Mouse (Mus musculus) adrenal gland, postnatal 36 days (tissue): ENCODE measurements around the gene Bckdhb. TPM values are rescaled to one million over a fixed set of nuclear protein-coding genes. Genes with fewer than 3 reads are reported as not detected.
"Not testable (repeated sequence)": the region's sequence is repeated elsewhere in the genome, so short reads cannot be mapped to it uniquely, and the experiment has no call there.

ENCODE experiments used
- DNase-seq, 2 experiments: peaks; one replicate each; pipeline ENCODE4 v3.0.0; 2021; ENCODE audit warnings: mixed read lengths in 1 of 2
- long read RNA-seq, 2 experiments: library from polyadenylated mRNA; stranded (forward); transcript quantifications; one replicate each; pipeline ENCODE4 v2.0.0; 2021; ENCODE audit warnings: borderline sequencing depth in 2 of 2
- total RNA-seq, 2 experiments: library from RNA; stranded (reverse); gene quantifications; 2 replicates each; pipeline ENCODE4 v1.2.3; 2021

Gene Bckdhb
- 10 to 100 TPM; 61.3 to 84.7 TPM for total RNA-seq
- long read RNA-seq, experiment 1, transcript Bckdhb-206 (11 exons, 1,477 nt) = major isoform, 79 of 118 reads
- long read RNA-seq, experiment 1, partial matches to known transcripts = 33 of 118 reads
- long read RNA-seq, experiment 1, other reads (novel, unspliced or antisense) = 6 of 118 reads
- long read RNA-seq, experiment 2, transcript Bckdhb-206 (11 exons, 1,477 nt) = major isoform, 29 of 41 reads
- long read RNA-seq, experiment 2, partial matches to known transcripts = 7 of 41 reads
- long read RNA-seq, experiment 2, other reads (novel, unspliced or antisense) = 5 of 41 reads

- peak; percentile 98 for DNase-seq
Measured at GRCm38 (mm10) chr9:83924878-83925687, at the start of gene Bckdhb. TSS of gene Bckdhb (plus strand) at chr9:83925145.

DNA sequence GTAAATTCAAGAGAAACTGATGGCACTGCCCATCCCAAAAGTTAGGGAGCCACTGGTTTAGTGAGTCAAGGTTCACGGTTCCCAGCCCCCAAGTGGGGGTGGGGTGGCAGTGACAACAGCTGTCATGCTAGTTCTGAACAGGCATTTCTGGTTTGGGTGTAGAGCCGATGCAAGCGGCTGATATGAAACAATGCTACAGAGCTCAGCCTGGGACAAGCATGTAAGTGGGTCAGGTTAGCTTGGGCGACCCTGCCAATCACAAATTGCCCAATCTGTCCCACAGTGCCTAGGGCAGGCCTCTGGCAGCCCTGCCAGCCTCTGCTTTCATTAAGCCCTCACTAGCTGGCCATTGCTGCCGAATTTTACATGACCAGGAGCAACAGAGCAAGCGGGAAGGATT is 42.8 kb upstream of the Bckdhb start:
- DNase-seq = peak; percentile 41 to 47

DNA sequence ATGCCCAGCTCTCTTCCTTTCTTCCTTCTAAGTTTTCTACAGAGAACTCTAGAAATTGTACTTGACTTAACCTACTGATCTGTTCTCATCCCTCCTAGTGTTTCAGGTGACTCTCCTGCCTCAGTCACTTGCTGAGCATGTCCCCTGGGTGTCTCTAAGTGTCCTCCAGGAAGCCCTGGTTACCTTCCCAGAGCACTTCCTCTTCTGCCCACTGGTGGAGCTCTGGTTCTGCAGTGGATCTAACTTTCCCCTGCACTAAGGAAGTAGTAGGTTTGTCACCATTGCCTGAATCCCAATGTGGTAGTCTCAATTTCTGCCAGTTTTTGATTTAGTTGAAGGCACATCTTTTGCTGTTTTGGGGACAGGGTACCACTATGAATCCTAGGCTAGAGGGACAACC is 38.8 kb upstream of the Bckdhb start:
- no peak for DNase-seq

- DNase-seq = no peak
Measured at GRCm38 (mm10) chr9:83888214-83888613, 36.7 kb upstream of the Bckdhb start.

DNA sequence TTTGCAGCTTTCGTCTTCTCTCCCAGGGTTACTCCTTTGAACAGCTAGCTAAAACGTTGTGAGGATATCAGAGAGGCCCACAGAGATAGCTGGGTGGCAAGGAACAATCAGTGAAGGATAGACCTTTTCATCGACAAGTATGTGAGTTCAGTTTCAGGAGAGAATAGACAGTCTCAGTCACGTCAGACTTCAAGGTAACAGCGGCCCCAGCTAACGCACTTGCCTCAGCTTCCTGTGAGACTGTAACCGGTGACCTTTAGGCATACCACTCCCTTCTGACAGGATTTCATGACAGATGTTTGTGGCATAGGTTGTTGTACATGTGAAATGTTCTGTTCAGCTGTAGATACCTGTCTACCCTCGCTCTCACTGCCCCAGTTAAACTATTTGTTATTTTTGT is 31.9 kb upstream of the Bckdhb start:
- no peak for DNase-seq

GRCm38 (mm10) chr9:83893767-83894330 is 31.1 kb upstream of the Bckdhb start:
- peak in 1 of 2 experiments; percentile 3 for DNase-seq

- DNase-seq = no peak
Measured at GRCm38 (mm10) chr9:83902086-83902485, 22.9 kb upstream of the Bckdhb start.

GRCm38 (mm10) chr9:83905820-83906219 is 19.1 kb upstream of the Bckdhb start:
- no peak for DNase-seq

- DNase-seq = no peak
Measured at GRCm38 (mm10) chr9:83907017-83907416, 17.9 kb upstream of the Bckdhb start.

DNA sequence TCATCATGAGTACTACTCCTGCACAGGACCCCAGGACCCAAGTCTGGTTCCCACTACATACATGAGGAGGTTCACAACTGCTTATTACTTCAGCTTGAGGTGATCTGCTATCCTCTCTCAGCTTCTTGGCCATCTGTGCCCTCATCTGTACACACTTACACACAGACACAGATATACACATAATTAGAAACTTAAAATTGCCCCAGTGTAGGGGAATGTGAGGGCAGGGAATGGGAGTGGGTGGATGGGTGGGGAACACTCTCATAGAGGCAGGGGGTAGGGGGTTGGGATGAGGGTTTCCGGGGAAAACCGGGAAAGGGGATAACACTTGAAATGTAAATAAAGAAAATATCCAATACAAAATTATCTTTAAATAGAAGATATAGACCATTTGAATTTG is 15.1 kb upstream of the Bckdhb start:
- DNase-seq = no peak

DNA sequence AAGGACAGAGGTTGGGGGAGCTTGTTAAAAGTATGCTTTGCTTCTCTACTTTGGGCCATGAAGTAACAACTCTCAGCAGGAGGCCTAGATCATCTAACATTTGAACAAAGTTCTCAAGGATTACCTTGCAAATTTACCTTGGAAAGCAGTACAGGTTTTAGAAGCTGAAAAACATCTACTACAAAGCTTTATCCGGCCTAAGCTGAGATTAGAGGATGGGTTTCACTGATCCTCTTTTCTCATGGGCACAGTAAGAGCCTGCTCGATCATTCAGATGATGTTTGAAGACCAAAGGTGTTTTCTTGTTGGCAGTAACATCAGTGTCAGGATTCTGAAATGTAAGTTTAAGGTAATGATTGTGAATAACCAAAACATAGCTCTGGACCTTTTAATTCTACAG is 14.0 kb upstream of the Bckdhb start:
- DNase-seq = no peak

GRCm38 (mm10) chr9:83922076-83922475 is 2.9 kb upstream of the Bckdhb start:
- no peak for DNase-seq

DNA sequence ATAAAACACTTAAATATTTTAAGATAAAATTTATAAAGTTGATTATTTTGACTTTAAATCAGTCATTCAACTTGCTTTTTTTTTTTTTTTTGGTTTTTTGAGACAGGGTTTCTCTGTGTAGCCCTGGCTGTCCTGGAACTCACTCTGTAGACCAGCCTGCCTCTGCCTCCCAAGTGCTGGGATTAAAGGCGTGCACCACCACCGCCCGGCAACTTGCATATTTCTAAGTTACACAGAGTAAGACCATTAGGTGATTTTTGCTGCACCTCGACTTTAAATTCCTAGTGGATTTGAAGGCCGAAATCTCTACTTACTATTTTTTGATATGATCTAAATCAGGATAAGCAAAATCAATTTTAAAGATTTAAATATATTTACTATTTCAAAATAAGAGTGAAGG is 589 bp upstream of the Bckdhb start:
- no peak for DNase-seq

GRCm38 (mm10) chr9:83925688-83926041 is 720 bp downstream of the Bckdhb start:
- DNase-seq = peak in 1 of 2 experiments; percentile 22

DNA sequence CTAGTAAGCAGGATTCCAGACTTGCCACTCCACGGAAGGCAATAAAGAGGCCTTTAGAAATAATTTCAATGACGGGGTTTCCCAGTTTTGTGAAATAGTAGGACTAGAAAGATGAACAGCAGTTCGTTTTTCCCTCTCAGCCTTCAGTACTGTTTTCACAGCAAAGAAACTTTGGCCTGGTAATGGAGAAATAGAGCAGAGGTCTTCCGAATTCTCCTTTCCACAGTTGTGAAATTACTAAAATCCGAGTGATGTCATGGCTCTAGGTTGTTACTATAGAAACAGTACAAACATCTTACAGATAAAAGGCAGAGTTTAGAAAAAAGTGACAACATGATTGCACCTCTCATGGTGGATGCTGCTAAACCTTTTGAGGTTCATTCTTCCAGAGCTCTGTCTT is 1.4 kb downstream of the Bckdhb start:
- DNase-seq = no peak

DNA sequence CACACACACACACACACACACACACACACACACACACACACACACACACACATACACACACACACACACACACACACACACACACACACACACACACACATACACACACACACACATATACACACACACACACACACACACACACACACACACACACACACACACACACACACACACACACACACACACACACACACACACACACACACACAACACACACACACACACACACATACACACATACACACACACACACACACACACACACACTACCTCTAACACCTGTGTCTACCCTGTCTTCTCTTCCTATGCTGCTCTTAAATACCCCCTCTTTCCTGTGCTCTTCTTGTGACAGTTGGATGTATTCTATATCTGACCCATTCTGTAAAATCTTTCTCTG is 14.6 kb downstream of the Bckdhb start:
- not testable (repeated sequence) for DNase-seq

GRCm38 (mm10) chr9:83940016-83940415 is 15.1 kb downstream of the Bckdhb start:
- no peak for DNase-seq

- DNase-seq = no peak
Measured at GRCm38 (mm10) chr9:83940537-83941363, 15.8 kb downstream of the Bckdhb start.

DNA sequence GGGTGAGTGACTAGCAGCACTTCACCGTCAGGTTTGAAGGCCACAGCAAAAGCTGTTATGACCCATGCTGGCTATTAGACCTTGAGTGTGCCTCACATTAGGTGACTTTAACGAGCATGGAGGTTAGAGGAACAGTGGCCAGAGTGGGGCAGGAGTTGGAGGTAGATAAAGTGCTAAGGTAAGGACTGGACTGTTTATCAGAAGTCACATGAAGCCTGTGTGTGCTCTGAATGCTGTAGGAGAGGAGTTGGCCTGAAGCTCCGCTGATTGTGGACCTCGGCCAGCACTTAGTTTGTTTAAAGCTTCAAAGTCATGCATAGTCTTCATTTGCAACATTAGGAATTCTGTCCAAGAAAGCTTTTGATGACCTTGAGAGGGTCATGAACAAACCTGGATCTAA is 26.4 kb downstream of the Bckdhb start:
- peak in 1 of 2 experiments; percentile 23 for DNase-seq

DNA sequence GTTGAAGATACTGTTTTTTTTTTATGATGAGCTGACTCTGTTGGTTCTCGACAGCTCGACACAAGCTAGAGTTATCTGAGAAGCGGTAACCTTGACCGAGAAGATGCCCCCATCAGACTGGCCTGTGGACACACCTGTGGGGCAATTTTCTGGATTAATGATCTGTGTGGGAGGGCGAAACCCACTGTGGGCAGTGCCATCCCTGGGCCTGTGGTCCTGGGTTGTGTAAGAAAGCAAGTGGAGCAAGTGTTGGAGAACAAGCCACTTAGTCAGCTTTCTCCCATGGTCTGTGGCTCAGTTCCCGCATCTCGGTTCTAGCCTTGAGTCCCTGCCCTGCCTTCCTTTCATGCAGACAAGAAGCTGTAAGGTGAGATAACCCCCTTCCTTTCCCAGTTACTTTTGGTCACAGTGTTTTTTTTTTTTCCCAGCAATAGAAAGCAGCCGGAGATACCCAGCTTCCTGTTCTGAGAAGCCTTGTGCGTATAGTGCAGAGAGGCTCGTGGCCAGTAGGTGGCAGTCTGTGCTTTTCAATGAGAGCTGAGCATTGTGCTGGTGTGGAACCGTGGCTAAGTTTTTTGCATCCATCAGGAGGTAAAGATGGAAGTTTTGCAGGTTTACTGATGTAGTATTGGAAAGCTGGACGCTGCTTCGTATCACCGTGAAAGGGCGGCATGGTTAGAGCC is 31.8 kb downstream of the Bckdhb start:
- peak; percentile 81 to 85 for DNase-seq
